Mouse (Mus musculus) fat pad, adult 2 months (tissue): ENCODE measurements around the gene Tecta.
A peak's percentile ranks its signal among the peaks of the same experiment; 100 is the strongest.

ENCODE experiments used
- DNase-seq: peaks from one replicate; pipeline ENCODE4 v3.0.0-alpha.2; 2011; ENCODE audit warnings: low read depth, low spot score; ENCODE audit errors: extremely low read depth

Tecta gene

GRCm38 (mm10) chr9:42323238-42323637 lies 76.5 kb downstream of the Tecta start:
- no peak for DNase-seq

GRCm38 (mm10) chr9:42321442-42321841 lies 78.3 kb downstream of the Tecta start:
- DNase-seq = no peak

GRCm38 (mm10) chr9:42320616-42321015 lies 79.1 kb downstream of the Tecta start:
- DNase-seq = no peak

GRCm38 (mm10) chr9:42318455-42318987 lies 81.2 kb downstream of the Tecta start:
- no peak for DNase-seq

GRCm38 (mm10) chr9:42317337-42317736 lies 82.4 kb downstream of the Tecta start:
- DNase-seq = no peak

GRCm38 (mm10) chr9:42315816-42316215 lies 83.9 kb downstream of the Tecta start:
- DNase-seq = peak; percentile 63

- DNase-seq = no peak
Observed at GRCm38 (mm10) chr9:42314959-42315358, 84.8 kb downstream of the Tecta start.

GRCm38 (mm10) chr9:42314388-42314787 lies 85.3 kb downstream of the Tecta start:
- DNase-seq = no peak

GRCm38 (mm10) chr9:42313872-42314271 lies 85.9 kb downstream of the Tecta start:
- no peak for DNase-seq

GRCm38 (mm10) chr9:42311311-42311710 lies 88.4 kb downstream of the Tecta start:
- no peak for DNase-seq

- DNase-seq = peak; percentile 62
Observed at GRCm38 (mm10) chr9:42303894-42304293, 95.8 kb downstream of the Tecta start.

- DNase-seq = no peak
Observed at GRCm38 (mm10) chr9:42301082-42301633, 98.6 kb downstream of the Tecta start.

GRCm38 (mm10) chr9:42296297-42296922 lies 103.3 kb downstream of the Tecta start:
- no peak for DNase-seq

GRCm38 (mm10) chr9:42294131-42294530 lies 105.6 kb downstream of the Tecta start:
- no peak for DNase-seq

GRCm38 (mm10) chr9:42293596-42293995 lies 106.1 kb downstream of the Tecta start:
- peak; percentile 93 for DNase-seq

- DNase-seq = no peak
Observed at GRCm38 (mm10) chr9:42293051-42293450, 106.7 kb downstream of the Tecta start.

- DNase-seq = no peak
Observed at GRCm38 (mm10) chr9:42279676-42280075, 120.1 kb downstream of the Tecta start.
